Mouse (Mus musculus): ENCODE results near the gene Vmn2r89. TPM values are rescaled to one million over a fixed set of nuclear protein-coding genes. Genes with fewer than 3 reads are reported as not detected.

The Vmn2r89 gene
- polyA plus RNA-seq, 1 experiment from 2014 or later: not detected

GRCm38 (mm10) chr14:51507416-51507815 is 55.8 kb downstream of the Vmn2r89 start:
- Histone ChIP-seq H3K27me3 (replicated peaks; ENCODE audit: control insufficient read depth, insufficient read depth, low read length) (no peaks in the 10 kb centered on the region), H3K9me3 (ENCODE audit: control insufficient read depth, low read length) (no peaks in the 10 kb centered on the region), H3K9ac (ENCODE audit: low read depth, low read length) (no peak overlapping the region), H3K27ac (replicated peaks; ENCODE audit: low read depth, low read length) (no peak overlapping the region), H3K4me1 (ENCODE audit: control insufficient read depth, insufficient read depth, low read length) (no peaks in the 10 kb centered on the region), H3K4me3 (ENCODE audit: low read depth, low read length) (no peak overlapping the region), H3K4me2 (ENCODE audit: low read depth, low read length) (no peak overlapping the region), H3K36me3 (ENCODE audit: control insufficient read depth, insufficient read depth, low read length) (no peaks in the 10 kb centered on the region)
- DNase-seq (ENCODE audit: low spot score) (no peak), ATAC-seq (ENCODE audit: low read depth) (no peak)
- WGBS: 96% methylated on average over 8 of the region's 8 CpGs

Other genes with a start within 250 kb of the Vmn2r89 start
- not detected in 2 replicates for gene Ear14, start 248.5 kb upstream of the Vmn2r89 start, polyA plus RNA-seq (2014; fragmentation: Nextera tagmentation; extraction: Ambion mirVana)
- not detected in 2 replicates for gene Rnase2a, start 195.7 kb upstream of the Vmn2r89 start, polyA plus RNA-seq (2014; fragmentation: Nextera tagmentation; extraction: Ambion mirVana)
- not detected in 2 replicates for gene Gm7247, start 90.1 kb upstream of the Vmn2r89 start, polyA plus RNA-seq (2014; fragmentation: Nextera tagmentation; extraction: Ambion mirVana)
- gene Vmn2r88, start 41.0 kb upstream of the Vmn2r89 start, polyA plus RNA-seq (2014; fragmentation: Nextera tagmentation; extraction: Ambion mirVana): not detected in 2 replicates
- gene Gm5622, start 100.9 kb downstream of the Vmn2r89 start, polyA plus RNA-seq (2014; fragmentation: Nextera tagmentation; extraction: Ambion mirVana): not detected in 2 replicates
- not detected in 2 replicates for gene Gm17175, start 122.2 kb downstream of the Vmn2r89 start, polyA plus RNA-seq (2014; fragmentation: Nextera tagmentation; extraction: Ambion mirVana)
- not detected in 2 replicates for gene Gm17174, start 140.3 kb downstream of the Vmn2r89 start, polyA plus RNA-seq (2014; fragmentation: Nextera tagmentation; extraction: Ambion mirVana)
- gene Gm17078, start 159.5 kb downstream of the Vmn2r89 start, polyA plus RNA-seq (2014; fragmentation: Nextera tagmentation; extraction: Ambion mirVana): not detected in 2 replicates
- gene Gm4181, start 183.8 kb downstream of the Vmn2r89 start, polyA plus RNA-seq (2014; fragmentation: Nextera tagmentation; extraction: Ambion mirVana): not detected in 2 replicates
- not detected in 2 replicates for gene Gm17079, start 243.6 kb downstream of the Vmn2r89 start, polyA plus RNA-seq (2014; fragmentation: Nextera tagmentation; extraction: Ambion mirVana)